Mouse (Mus musculus): Measurements from ENCODE around the gene Gm45753.

Gene Gm45753

DNA sequence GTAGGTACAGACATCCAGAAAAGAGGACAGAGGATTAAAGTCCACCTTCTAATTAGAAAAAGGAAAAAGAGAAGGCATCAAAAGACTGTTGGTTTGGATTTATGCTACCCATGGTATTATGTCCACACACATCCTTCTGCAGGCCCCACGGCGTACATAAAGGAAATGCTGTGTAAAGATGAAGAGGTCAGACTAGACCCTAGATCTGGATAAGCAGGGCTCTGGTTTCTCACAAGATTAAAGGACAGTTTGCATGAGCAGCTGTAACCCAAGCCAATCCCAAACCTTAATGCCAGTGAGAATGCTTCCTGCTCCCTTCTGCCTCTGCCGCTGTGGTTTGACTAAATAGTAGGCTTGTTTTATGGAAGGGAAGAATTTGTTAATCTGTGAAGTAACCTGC is 30.8 kb downstream of the Gm45753 start:
- no peak for DNase-seq (ENCODE audit: extremely low read depth, low read depth, low spot score)

DNA sequence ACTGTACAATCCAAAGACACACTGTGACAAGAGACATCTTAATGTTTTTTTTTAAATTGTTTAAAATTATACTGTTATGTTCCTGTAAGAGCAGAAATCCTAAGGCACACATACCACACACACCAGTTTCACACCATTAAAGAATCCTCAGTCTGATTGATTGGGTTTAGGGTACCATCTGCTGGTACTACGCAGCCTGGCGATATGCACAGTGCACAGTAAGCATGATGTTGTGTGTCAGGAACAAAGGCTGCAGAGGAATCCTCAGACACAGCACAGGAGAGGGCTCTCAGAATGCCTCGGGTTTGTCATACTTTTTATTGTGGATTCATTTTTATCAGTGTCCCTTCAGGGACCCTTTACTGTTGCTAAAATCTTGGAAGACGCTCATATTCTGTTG is 33.9 kb downstream of the Gm45753 start:
- no peak for DNase-seq (ENCODE audit: extremely low read depth, low read depth, low spot score)

DNA sequence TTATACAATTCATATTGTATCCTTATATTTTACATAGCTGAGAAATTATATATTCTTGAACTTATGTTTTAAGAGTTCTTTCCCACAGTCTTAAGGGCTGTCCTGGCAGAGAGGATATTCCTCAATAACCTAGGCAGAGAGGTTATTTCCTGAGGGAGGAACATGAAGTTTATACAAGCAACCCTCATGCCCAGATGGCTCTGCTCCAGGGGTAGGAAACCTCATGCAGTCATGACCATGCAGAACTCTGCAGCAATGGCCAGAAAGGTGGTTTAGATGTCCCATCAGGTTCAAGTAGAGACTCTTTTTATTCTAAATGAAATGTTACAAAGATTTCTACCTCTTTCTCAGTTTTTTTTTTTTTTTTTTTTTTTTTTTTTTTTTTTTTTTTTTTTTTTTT is 39.2 kb downstream of the Gm45753 start:
- DNase-seq (ENCODE audit: extremely low read depth, low read depth, low spot score): no peak

- DNase-seq (ENCODE audit: extremely low read depth, low read depth, low spot score): no peak
Measured at GRCm38 (mm10) chr8:45268485-45268884, 39.8 kb downstream of the Gm45753 start.

DNA sequence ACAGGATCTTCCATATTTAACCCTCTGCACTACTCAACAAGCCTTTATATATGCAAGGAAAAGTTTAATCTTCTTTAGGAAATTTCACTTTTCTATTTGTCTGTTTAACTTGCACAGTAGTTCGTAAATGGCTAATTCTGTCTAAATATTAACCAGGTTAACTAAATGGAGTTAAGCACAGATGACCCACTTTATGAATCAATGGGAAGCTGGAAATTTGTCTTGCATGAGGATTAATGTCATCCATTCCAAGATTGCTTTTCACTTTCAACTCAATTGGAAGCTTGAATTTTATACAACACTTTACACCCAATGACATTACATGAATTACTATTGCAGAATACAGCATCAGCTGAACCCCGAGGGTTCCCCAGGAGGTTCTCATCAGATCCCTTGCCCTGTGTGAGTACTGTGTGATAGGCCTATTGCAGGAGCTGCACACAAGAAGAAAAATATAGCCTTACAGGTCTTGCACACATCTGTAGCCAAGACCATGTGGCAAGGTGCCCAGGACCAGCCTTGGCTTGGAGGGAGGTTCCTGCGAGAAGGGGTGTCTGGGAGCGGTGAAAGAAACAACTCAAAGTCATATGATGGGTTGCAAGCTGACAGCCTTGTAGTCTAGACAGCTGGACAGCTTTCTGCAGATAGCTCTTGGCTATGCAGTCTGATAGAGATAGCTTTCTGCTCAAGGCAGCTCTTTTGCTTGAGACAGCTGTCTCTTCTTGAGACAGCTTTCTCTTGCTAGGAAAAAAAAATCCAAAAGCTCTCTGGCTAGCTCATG is 40.5 kb downstream of the Gm45753 start:
- DNase-seq (ENCODE audit: extremely low read depth, low read depth, low spot score): no peak

GRCm38 (mm10) chr8:45266993-45267392 is 41.3 kb downstream of the Gm45753 start:
- no peak for DNase-seq (ENCODE audit: extremely low read depth, low read depth, low spot score)

DNA sequence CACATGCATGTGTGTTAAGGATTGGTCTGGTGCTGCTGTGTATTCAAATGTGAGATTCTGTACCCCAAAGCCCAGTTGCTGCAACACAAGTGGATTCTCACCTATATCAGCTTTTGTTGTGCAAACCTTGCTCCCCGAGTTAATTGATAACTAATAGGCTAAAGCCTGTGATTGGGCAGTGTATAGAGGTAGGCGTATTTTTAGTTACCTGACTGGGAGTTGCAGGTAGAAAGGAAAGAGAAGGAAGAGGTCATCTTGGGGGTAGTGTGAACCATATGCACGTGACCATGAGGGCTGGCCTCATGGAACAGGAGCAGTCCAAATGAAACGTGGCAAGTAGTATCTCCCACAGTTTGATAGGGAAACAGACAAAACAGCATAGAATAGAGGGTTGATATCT is 43.3 kb downstream of the Gm45753 start:
- DNase-seq (ENCODE audit: extremely low read depth, low read depth, low spot score): no peak

DNA sequence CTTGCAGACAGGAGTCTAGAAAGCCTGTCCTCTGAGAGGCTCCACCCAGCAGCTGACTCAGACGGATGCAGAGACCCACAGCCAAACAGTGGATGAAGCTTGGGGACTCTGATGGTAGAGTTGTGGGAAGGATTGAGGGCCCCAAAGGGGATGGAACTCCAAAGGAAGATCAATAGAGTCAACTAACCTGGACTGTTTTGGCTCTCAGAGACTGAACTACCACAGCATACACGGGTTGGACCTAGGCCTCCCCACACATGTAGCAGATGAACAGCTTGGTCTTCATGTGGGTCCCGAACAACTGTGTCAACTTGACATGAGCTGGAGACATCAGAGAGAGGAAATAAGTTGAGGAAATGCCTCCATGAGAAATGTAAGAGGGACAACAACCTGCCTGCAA is 45.4 kb downstream of the Gm45753 start:
- DNase-seq (ENCODE audit: extremely low read depth, low read depth, low spot score): no peak

- DNase-seq (ENCODE audit: extremely low read depth, low read depth, low spot score): no peak
Measured at GRCm38 (mm10) chr8:45261920-45262319, 46.3 kb downstream of the Gm45753 start, which contains the start of gene F11. F11 (minus strand) TSS chr8:45262031.

GRCm38 (mm10) chr8:45258421-45258820 is 49.8 kb downstream of the Gm45753 start:
- DNase-seq (ENCODE audit: extremely low read depth, low read depth, low spot score): no peak

DNA sequence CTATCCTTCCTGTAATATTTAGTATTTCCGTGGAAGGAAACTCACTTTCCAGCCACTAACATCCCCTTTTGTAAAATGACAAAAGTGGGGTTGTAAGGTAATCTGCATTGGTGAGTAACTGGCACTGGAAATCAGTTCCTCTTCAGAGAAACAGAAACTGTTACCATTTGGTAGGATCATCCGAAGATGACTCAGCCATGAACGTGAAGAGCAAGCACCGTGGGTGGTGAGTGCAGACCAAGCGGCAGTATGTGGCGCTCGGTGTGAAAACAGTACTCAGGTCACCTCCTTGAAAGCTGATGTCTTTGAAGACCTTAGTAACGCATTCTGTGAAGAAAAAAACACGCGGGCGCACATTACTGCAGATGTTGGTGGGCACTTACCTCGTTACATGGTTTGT is 53.2 kb downstream of the Gm45753 start:
- no peak for DNase-seq (ENCODE audit: extremely low read depth, low read depth, low spot score)

- DNase-seq (ENCODE audit: extremely low read depth, low read depth, low spot score): peak; percentile 7
Measured at GRCm38 (mm10) chr8:45254194-45254842, 53.9 kb downstream of the Gm45753 start.

DNA sequence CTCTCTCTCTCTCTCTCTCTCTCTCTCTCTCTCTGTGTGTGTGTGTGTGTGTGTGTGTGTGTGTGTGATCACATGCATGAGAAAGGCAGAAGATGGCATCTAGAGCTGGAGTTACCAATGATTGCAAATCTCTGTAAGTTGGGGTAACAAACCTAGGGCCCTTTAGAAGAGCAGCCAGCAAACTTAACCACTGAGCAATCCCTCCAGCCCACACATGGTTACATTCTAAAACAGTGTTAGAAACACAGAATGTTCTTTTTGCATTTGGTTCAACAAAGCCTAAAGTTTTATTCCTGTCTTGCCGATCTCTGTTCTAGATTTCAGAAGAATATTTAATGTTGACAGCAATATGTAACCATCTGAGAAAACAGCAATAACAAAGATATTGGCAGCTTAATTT is 54.7 kb downstream of the Gm45753 start:
- DNase-seq (ENCODE audit: extremely low read depth, low read depth, low spot score): no peak

DNA sequence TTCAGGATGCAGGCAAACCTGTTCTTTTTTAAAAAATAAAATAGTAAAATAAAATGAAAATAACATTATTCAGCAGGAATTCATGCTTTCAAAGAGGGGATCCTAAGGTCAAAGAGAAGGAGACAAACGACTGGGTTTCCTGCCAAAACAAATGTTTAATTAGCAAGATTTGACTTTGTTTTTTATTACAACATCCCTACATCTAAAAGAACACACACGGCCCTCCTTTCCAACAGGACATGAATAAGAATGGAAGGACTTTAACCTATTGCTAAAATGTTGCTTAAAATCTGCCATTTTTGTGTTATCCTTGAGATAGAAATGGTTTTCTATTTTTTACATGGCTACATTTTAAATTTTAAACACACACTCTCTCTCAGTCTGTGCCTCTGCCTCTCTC is 55.2 kb downstream of the Gm45753 start:
- DNase-seq (ENCODE audit: extremely low read depth, low read depth, low spot score): no peak

GRCm38 (mm10) chr8:45246307-45246706 is 62.0 kb downstream of the Gm45753 start:
- no peak for DNase-seq (ENCODE audit: extremely low read depth, low read depth, low spot score)

GRCm38 (mm10) chr8:45239363-45239762 is 68.9 kb downstream of the Gm45753 start:
- DNase-seq (ENCODE audit: extremely low read depth, low read depth, low spot score): no peak

GRCm38 (mm10) chr8:45238282-45238681 is 70.0 kb downstream of the Gm45753 start:
- DNase-seq (ENCODE audit: extremely low read depth, low read depth, low spot score): no peak

DNA sequence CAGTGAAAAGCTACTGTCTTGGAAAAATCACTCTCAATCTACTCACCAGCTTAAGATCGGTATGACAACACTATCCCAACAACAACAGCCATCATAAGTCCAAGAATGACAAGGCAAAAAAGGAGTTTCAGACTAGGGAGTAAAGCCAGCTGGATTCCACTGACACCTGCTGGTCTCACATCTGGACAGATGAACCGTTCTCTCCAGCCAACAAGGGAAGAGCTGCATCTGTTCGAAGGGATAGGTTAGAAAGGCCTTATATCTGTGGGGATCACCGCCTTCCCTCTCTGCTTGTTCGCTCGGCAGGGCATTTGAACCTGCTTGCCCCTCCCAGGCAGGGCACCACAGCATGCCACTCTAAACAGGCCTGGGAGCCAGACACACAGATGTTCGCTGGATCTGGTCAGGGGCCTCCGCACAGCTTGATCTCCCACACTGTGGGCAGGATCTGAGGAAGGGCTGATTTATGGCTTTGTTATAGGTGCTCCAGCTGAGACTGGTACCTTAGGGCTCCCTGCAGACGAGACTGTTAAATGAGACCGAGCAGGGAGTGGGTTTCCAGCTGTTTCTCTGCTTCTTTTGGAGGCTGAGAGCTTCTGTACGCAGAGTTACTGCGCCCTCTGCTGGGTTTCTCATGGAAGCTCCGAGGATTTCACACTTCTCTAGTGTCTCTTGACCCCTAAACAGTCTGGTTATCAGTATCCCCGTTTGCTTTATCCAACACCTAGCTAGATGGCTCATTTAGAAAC is 71.9 kb downstream of the Gm45753 start:
- DNase-seq (ENCODE audit: extremely low read depth, low read depth, low spot score): no peak

DNA sequence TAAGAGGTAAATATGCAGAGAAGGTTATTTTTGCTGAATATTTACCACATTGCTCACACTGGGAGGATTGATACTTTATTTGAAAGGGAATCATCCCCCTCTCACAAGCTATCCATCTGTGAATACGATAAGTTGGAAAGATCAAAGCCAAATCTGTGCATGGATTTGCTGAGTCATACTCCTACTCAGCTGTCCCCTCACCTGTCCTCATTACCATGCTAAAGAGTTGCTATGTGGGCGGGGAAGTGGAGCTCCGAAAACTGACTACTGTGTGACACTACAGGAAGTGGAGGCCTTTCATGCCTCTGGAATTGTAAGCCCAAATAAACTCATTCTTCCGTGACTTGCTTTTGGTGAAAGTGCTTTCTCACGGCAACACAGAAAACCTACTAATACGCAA is 73.0 kb downstream of the Gm45753 start:
- DNase-seq (ENCODE audit: extremely low read depth, low read depth, low spot score): no peak

DNA sequence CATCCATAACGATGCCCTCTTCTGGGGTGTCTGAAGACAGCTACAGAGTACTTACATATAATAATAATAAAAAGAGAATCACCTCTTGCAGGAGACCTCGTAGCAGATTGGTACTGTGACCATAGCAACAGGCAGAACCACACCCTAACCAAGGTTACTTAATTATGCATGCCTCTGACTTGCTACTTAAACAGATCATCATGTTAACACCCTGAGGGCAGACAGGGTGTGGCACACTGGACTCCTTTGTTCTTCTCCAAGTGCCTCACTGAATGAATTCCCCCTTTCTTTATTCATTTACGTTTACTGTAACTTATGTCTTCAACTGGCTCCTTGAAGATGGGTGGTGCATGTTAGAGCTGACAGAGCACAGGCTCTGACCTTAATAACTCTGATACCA is 75.0 kb downstream of the Gm45753 start:
- DNase-seq (ENCODE audit: extremely low read depth, low read depth, low spot score): no peak

Data from fat pad, adult 2 months (tissue).